Mouse (Mus musculus): ENCODE data around the gene Plekhg3. TPM values are rescaled to one million over a fixed set of nuclear protein-coding genes. Genes with fewer than 3 reads are reported as not detected.

Gene Plekhg3
- polyA plus RNA-seq, 1 experiment from 2014 or later: 1.1 TPM

GRCm38 (mm10) chr12:76527245-76527881 lies 3.3 kb upstream of the Plekhg3 start:
- H3K4me1 ChIP-seq: no peaks in the 10 kb centered on the region; the same call in 1 of the 2 replicates
- no peaks in the 10 kb centered on the region for H3K36me3 ChIP-seq
- H3K9ac ChIP-seq (replicated peaks): no peak overlapping the region
- no peak overlapping the region for H3K27ac ChIP-seq (replicated peaks)
- no peaks in the 10 kb centered on the region for H3K9me3 ChIP-seq (replicated peaks)
- H3K4me2 ChIP-seq: no peak overlapping the region
- H3K27me3 ChIP-seq (replicated peaks): peaks cover 23% of the 10 kb centered on the region
- 68% methylated on average over 9 of the region's 9 CpGs for WGBS
- H3K4me3 ChIP-seq (replicated peaks): no peak overlapping the region
- ATAC-seq (ENCODE audit: low FRiP score): no peak

- Histone ChIP-seq H3K27ac (replicated peaks) (no peak overlapping the region), H3K4me3 (replicated peaks) (no peak overlapping the region), H3K4me2 (no peak overlapping the region), H3K27me3 (replicated peaks) (peaks cover 37% of the 10 kb centered on the region), H3K4me1 (peaks cover 13% of the 10 kb centered on the region), H3K9ac (replicated peaks) (no peak overlapping the region), H3K9me3 (replicated peaks) (no peaks in the 10 kb centered on the region), H3K36me3 (no peaks in the 10 kb centered on the region)
- ATAC-seq (ENCODE audit: low FRiP score): no peak
- WGBS: 85% methylated on average over 5 of the region's 5 CpGs
These were observed 1.9 kb upstream of the Plekhg3 start for GRCm38 (mm10) chr12:76528766-76529165.

GRCm38 (mm10) chr12:76531986-76532925 lies 1.6 kb downstream of the Plekhg3 start:
- H3K9ac ChIP-seq (replicated peaks): no peak overlapping the region
- 4% methylated on average over 19 of the region's 19 CpGs for WGBS

GRCm38 (mm10) chr12:76532926-76533376 lies 2.3 kb downstream of the Plekhg3 start:
- Histone ChIP-seq H3K27ac (replicated peaks) (no peak overlapping the region), H3K9me3 (replicated peaks) (no peaks in the 10 kb centered on the region), H3K27me3 (replicated peaks) (peaks cover 69% of the 10 kb centered on the region), H3K36me3 (no peaks in the 10 kb centered on the region), H3K4me1 (peaks cover 22% of the 10 kb centered on the region), H3K9ac (replicated peaks) (peak overlapping the region; percentile 51), H3K4me2 (peak overlapping the region; percentile 99), H3K4me3 (replicated peaks) (peak overlapping the region; percentile 55)
- under 1% methylated on average over 31 of the region's 31 CpGs for WGBS
- 0 out of 2 replicates have a peak, but pooled peaks have one; percentile 13 for ATAC-seq (ENCODE audit: low FRiP score)

More at GRCm38 (mm10) chr12:76531986-76532925, 1.6 kb downstream of the Plekhg3 start:
- Histone ChIP-seq H3K9me3 (replicated peaks) (no peaks in the 10 kb centered on the region), H3K27ac (replicated peaks) (no peak overlapping the region), H3K27me3 (replicated peaks) (peaks cover 69% of the 10 kb centered on the region), H3K36me3 (no peaks in the 10 kb centered on the region), H3K4me1 (peaks cover 22% of the 10 kb centered on the region), H3K4me3 (replicated peaks) (peak overlapping the region; percentile 55), H3K4me2 (peak overlapping the region; percentile 99)
- ATAC-seq (ENCODE audit: low FRiP score): no peak

- peak; percentile 77 for ATAC-seq (ENCODE audit: low FRiP score)
- no peaks in the 10 kb centered on the region for H3K9me3 ChIP-seq (replicated peaks)
- no peaks in the 10 kb centered on the region for H3K36me3 ChIP-seq
- H3K27ac ChIP-seq (replicated peaks): no peak overlapping the region
- WGBS: under 1% methylated on average over 49 of the region's 74 CpGs
- peak overlapping the region; percentile 99 for H3K4me2 ChIP-seq
- peaks cover 69% of the 10 kb centered on the region for H3K27me3 ChIP-seq (replicated peaks)
- H3K9ac ChIP-seq (replicated peaks): peak overlapping the region; percentile 51
- H3K4me1 ChIP-seq: peaks cover 22% of the 10 kb centered on the region
- peak overlapping the region; percentile 55 for H3K4me3 ChIP-seq (replicated peaks)
These were observed 2.9 kb downstream of the Plekhg3 start for GRCm38 (mm10) chr12:76533377-76534222.

GRCm38 (mm10) chr12:76534233-76534632 lies 3.5 kb downstream of the Plekhg3 start:
- Histone ChIP-seq H3K4me1 (peaks cover 22% of the 10 kb centered on the region), H3K4me2 (peak overlapping the region; percentile 99), H3K36me3 (no peaks in the 10 kb centered on the region), H3K9ac (replicated peaks) (peak overlapping the region; percentile 51; the same call in 1 of the 2 replicates), H3K27me3 (replicated peaks) (peaks cover 69% of the 10 kb centered on the region), H3K9me3 (replicated peaks) (no peaks in the 10 kb centered on the region), H3K4me3 (replicated peaks) (peak overlapping the region; percentile 55), H3K27ac (replicated peaks) (no peak overlapping the region)
- 3% methylated on average over 11 of the region's 11 CpGs for WGBS
- ATAC-seq (ENCODE audit: low FRiP score): no peak

- H3K27ac ChIP-seq (replicated peaks): no peak overlapping the region
- peak overlapping the region; percentile 55 for H3K4me3 ChIP-seq (replicated peaks)
- peak overlapping the region; percentile 99 for H3K4me2 ChIP-seq
- 27% methylated on average over 9 of the region's 9 CpGs for WGBS
- H3K9me3 ChIP-seq (replicated peaks): no peaks in the 10 kb centered on the region
- no peak for ATAC-seq (ENCODE audit: low FRiP score)
- no peaks in the 10 kb centered on the region for H3K36me3 ChIP-seq
- peaks cover 22% of the 10 kb centered on the region for H3K4me1 ChIP-seq
- no peak overlapping the region for H3K9ac ChIP-seq (replicated peaks)
- peaks cover 69% of the 10 kb centered on the region for H3K27me3 ChIP-seq (replicated peaks)
These were observed 4.1 kb downstream of the Plekhg3 start for GRCm38 (mm10) chr12:76534641-76535283.

- WGBS: 49% methylated on average over 9 of the region's 9 CpGs
- H3K4me3 ChIP-seq (replicated peaks): no peak overlapping the region
- H3K36me3 ChIP-seq: no peaks in the 10 kb centered on the region
- H3K9ac ChIP-seq (replicated peaks): no peak overlapping the region
- H3K4me1 ChIP-seq: peaks cover 22% of the 10 kb centered on the region
- peaks cover 65% of the 10 kb centered on the region for H3K27me3 ChIP-seq (replicated peaks)
- no peak for ATAC-seq (ENCODE audit: low FRiP score)
- no peaks in the 10 kb centered on the region for H3K9me3 ChIP-seq (replicated peaks)
- no peak overlapping the region for H3K27ac ChIP-seq (replicated peaks)
- peak overlapping the region; percentile 99; the same call in 1 of the 2 replicates for H3K4me2 ChIP-seq
These were observed 4.8 kb downstream of the Plekhg3 start for GRCm38 (mm10) chr12:76535471-76535900.

- no peaks in the 10 kb centered on the region for H3K9me3 ChIP-seq (replicated peaks)
- no peak overlapping the region for H3K27ac ChIP-seq (replicated peaks)
- WGBS: 89% methylated on average over 8 of the region's 8 CpGs
- ATAC-seq (ENCODE audit: low FRiP score): no peak
- no peaks in the 10 kb centered on the region for H3K36me3 ChIP-seq
- peaks cover 22% of the 10 kb centered on the region for H3K4me1 ChIP-seq
- no peak overlapping the region for H3K9ac ChIP-seq (replicated peaks)
- no peak overlapping the region for H3K4me2 ChIP-seq
- H3K4me3 ChIP-seq (replicated peaks): no peak overlapping the region
- H3K27me3 ChIP-seq (replicated peaks): peaks cover 53% of the 10 kb centered on the region
These were observed 6.0 kb downstream of the Plekhg3 start for GRCm38 (mm10) chr12:76536591-76537153.

GRCm38 (mm10) chr12:76537434-76537833 lies 6.7 kb downstream of the Plekhg3 start:
- Histone ChIP-seq H3K27ac (replicated peaks) (no peak overlapping the region), H3K4me3 (replicated peaks) (no peak overlapping the region), H3K4me1 (peaks cover 21% of the 10 kb centered on the region), H3K9ac (replicated peaks) (no peak overlapping the region), H3K4me2 (no peak overlapping the region), H3K9me3 (replicated peaks) (no peaks in the 10 kb centered on the region), H3K27me3 (replicated peaks) (peaks cover 45% of the 10 kb centered on the region), H3K36me3 (no peaks in the 10 kb centered on the region)
- 85% methylated on average over 8 of the region's 8 CpGs for WGBS
- ATAC-seq (ENCODE audit: low FRiP score): no peak
